Mouse (Mus musculus): Measurements from ENCODE around the gene Tcea2.

- TF ChIP-seq TAL1 (conservative IDR thresholded peaks at IDR 0.05; ENCODE audit: low read depth, low read length) (no peak), CTCF (IDR thresholded peaks at IDR 0.05; ENCODE audit: low read depth, low read length) (no peak), GATA2 (IDR thresholded peaks at IDR 0.05; ENCODE audit: borderline replicate concordance, low read depth, low read length) (no peak), GATA1 (IDR thresholded peaks at IDR 0.05; ENCODE audit: borderline replicate concordance, low read length) (no peak)
These were observed 8.8 kb upstream of the Tcea2 start, which contains the start of gene Sox18 for GRCm38 (mm10) chr2:181671326-181671725.

Data from G1E (cell line).